Mouse (Mus musculus) myocyte (in vitro differentiated cells): Measurements from ENCODE around the gene Tlr12. TPM values are rescaled to one million over a fixed set of nuclear protein-coding genes. Genes with fewer than 3 reads are reported as not detected.
A peak's percentile ranks its signal among the peaks of the same experiment; 100 is the strongest.
"Not testable (repeated sequence)": the region's sequence is repeated elsewhere in the genome, so short reads cannot be mapped to it uniquely, and the experiment has no call there.

ENCODE experiments used
- H3K27me3 ChIP-seq: one replicate; pipeline ENCODE4 v1.6.1; 2011; ENCODE audit not compliant: control insufficient read depth, insufficient read depth, insufficient read length
- H3K36me3 ChIP-seq: one replicate; pipeline ENCODE4 v1.6.1; 2011; ENCODE audit not compliant: control insufficient read depth, insufficient read depth
- H3K4me2 ChIP-seq: one replicate; pipeline ENCODE4 v1.6.1; 2011; ENCODE audit warnings: low read depth, control low read depth
- H3K4me3 ChIP-seq: one replicate; pipeline ENCODE4 v1.5.1; 2011; ENCODE audit warnings: mild to moderate bottlenecking, control low read depth, moderate library complexity
- H3K79me2 ChIP-seq: one replicate; pipeline ENCODE4 v1.6.1; 2011; ENCODE audit not compliant: control insufficient read depth, insufficient read depth
- H3ac ChIP-seq: one replicate; pipeline ENCODE4 v1.6.1; 2011; ENCODE audit not compliant: control insufficient read depth, insufficient read length
- CEBPB ChIP-seq: IDR thresholded peaks from 2 replicates; pipeline ENCODE4 v1.6.1; 2011; ENCODE audit warnings: mild to moderate bottlenecking, moderate library complexity; ENCODE audit not compliant: poor library complexity, insufficient read depth, severe bottlenecking
- E2F4 ChIP-seq: IDR thresholded peaks from one replicate; pipeline ENCODE4 v1.6.1; 2011; ENCODE audit warnings: mild to moderate bottlenecking, control low read depth, moderate library complexity; ENCODE audit not compliant: insufficient read depth
- MYOD1 ChIP-seq, 3 experiments: IDR thresholded peaks; one replicate each; pipeline ENCODE4 v1.6.1; 2011; ENCODE audit warnings: control low read depth in 2 of 3, low read depth in 2 of 3, mild to moderate bottlenecking in 2 of 3, moderate library complexity in 1 of 3; ENCODE audit not compliant: insufficient read length in 2 of 3, control insufficient read depth in 1 of 3
- MYOG ChIP-seq, 3 experiments: IDR thresholded peaks; one replicate each; pipeline ENCODE4 v1.6.1; 2011; ENCODE audit warnings: control low read depth in 2 of 3, low read depth in 2 of 3, mild to moderate bottlenecking in 2 of 3; ENCODE audit not compliant: insufficient read length in 2 of 3, control insufficient read depth in 1 of 3, insufficient read depth in 1 of 3
- POLR2A ChIP-seq: IDR thresholded peaks from one replicate; pipeline ENCODE4 v1.6.1; 2011; ENCODE audit warnings: low read depth, mild to moderate bottlenecking, control low read depth, moderate library complexity; ENCODE audit not compliant: insufficient read length
- POLR2AphosphoS2 ChIP-seq: IDR thresholded peaks from one replicate; pipeline ENCODE4 v1.6.1; 2011; ENCODE audit warnings: low read depth, control low read depth; ENCODE audit not compliant: insufficient read length
- REST ChIP-seq: IDR thresholded peaks from one replicate; pipeline ENCODE4 v1.6.1; 2011; ENCODE audit warnings: mild to moderate bottlenecking, control low read depth, moderate library complexity; ENCODE audit not compliant: insufficient read depth, insufficient read length
- SRF ChIP-seq: IDR thresholded peaks from one replicate; pipeline ENCODE4 v1.6.1; 2011; ENCODE audit warnings: low read depth; ENCODE audit not compliant: control insufficient read depth, insufficient read length
- TCF12 ChIP-seq: IDR thresholded peaks from one replicate; pipeline ENCODE4 v1.6.1; 2011; ENCODE audit warnings: mild to moderate bottlenecking, control low read depth; ENCODE audit not compliant: poor library complexity, insufficient read depth, severe bottlenecking
- TCF3 ChIP-seq: IDR thresholded peaks from one replicate; pipeline ENCODE4 v1.6.1; 2011; ENCODE audit warnings: low read depth, control low read depth; ENCODE audit not compliant: insufficient read length
- USF1 ChIP-seq: IDR thresholded peaks from one replicate; pipeline ENCODE4 v1.6.1; 2011; ENCODE audit warnings: low read depth, mild to moderate bottlenecking, control low read depth, moderate library complexity
- polyA plus RNA-seq: library from polyadenylated mRNA; unstranded; fragments of >200 nt; fragmentation: generic; extraction: Trizol; gene quantifications from one replicate; pipeline ENCODE4 v1.2.1, GENCODE M21; 2012; ENCODE audit warnings: missing spikeins

The Tlr12 gene
- polyA plus RNA-seq = not detected

DNA sequence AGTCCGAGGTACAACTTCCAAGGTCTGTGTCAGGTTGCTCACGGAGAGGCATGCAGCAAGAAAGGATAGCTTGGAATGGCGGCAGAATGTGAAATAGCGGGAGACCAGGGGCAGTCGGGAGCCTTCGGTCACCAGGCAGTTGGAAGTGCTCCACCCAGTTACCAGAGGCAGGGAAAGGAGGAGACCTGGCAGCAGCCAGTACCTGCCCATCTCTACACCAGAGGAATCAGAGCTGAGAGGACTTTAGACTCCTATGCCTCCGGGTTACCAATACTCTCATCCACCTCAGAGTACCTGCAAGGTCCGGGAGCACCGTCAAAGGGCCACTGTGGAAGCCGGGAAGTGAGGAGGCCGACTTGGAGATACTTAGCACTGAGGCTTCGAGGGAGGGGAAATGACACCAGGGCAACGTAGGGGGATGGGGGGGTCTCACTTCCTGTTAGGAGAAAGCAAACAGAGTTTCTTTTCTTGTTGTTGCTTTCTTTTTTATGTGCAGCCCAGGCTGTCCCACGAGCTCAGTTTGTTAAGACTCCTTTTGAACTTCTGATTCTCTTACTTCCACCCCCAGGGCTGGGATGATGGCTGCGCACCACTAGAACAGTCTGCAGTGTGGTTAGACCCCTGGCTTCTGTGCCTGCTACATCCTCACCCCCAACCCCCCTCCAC, at the start of gene Tlr12:
TSS of gene Tlr12 (minus strand) at position 374 of the 666 bp plus-strand sequence.
- Histone ChIP-seq H3K36me3 (no peaks in the 10 kb centered on the region), H3K27me3 (no peaks in the 10 kb centered on the region), H3K4me3 (no peak within 1 kb of the TSS), H3K4me2 (no peak within 1 kb of the TSS), H3ac (no peak within 1 kb of the TSS), H3K79me2 (no peaks in the 10 kb centered on the region)
- no peak for TF ChIP-seq POLR2AphosphoS2
- TF ChIP-seq CEBPB = no peak
- no peak for TF ChIP-seq SRF
- TF ChIP-seq MYOG (IDR thresholded peaks at IDR 0.05; ENCODE audit: control insufficient read depth in 1 of 3, insufficient read depth in 1 of 3, insufficient read length in 2 of 3, low read depth in 2 of 3) = no peak

- not testable (repeated sequence) for H3K36me3 ChIP-seq, H3ac ChIP-seq, H3K27me3 ChIP-seq, H3K79me2 ChIP-seq, H3K4me3 ChIP-seq, H3K4me2 ChIP-seq
Observed at GRCm38 (mm10) chr4:128667195-128667594, 48.8 kb upstream of the Tlr12 start.

DNA sequence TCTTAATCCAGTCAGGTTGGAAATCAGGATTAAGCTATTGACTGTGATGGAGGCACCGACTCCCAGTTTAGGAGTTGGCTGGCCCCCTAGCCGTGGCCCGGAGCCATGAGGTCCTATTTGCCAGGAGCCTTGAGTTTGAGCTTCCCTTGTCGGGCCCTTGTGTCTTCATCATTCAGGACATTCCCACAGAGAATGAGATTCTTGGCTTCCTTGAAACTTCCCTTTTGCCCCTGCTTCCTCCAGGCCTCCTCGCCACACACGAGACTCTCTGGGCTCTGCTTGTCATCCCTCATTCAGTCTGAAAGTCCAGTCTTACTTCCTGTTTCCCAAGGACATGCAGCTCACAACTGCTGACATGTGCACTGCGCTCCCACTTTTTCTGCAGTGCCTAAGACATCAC, 47.9 kb upstream of the Tlr12 start:
- H3K27me3 ChIP-seq, H3K4me2 ChIP-seq: not testable (repeated sequence)

GRCm38 (mm10) chr4:128664002-128664401, 45.6 kb upstream of the Tlr12 start:
- Histone ChIP-seq H3K79me2 (peaks cover 7% of the 10 kb centered on the region), H3K27me3 (no peaks in the 10 kb centered on the region), H3K36me3 (no peaks in the 10 kb centered on the region), H3ac (no peak overlapping the region), H3K4me2 (no peak overlapping the region), H3K4me3 (no peak overlapping the region)
- TF ChIP-seq REST = no peak
- TF ChIP-seq MYOD1 (IDR thresholded peaks at IDR 0.05; ENCODE audit: control insufficient read depth in 1 of 3, insufficient read length in 2 of 3, low read depth in 2 of 3) = no peak

More for the DNA sequence above, 47.9 kb upstream of the Tlr12 start:
- not testable (repeated sequence) for H3K4me3 ChIP-seq, H3ac ChIP-seq, H3K79me2 ChIP-seq, H3K36me3 ChIP-seq

DNA sequence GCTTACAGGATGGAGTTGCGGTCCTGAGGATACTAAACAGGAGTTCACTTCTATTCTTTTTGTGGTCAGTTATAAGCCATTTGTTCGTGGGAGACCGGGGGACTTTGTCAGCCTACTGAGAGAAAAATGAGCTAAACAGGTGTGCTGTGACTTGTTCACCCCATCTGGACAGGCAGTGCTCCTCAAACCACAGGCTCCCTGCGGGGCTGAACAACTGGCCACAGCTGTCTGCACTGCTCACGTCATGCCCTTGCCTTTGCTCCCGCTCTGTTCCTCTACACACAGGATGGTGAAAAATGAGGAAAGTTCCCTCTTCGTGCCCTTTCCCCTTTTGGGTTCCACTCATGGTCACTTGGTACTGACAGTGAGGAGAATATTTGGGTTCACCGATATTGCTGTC, 42.6 kb upstream of the Tlr12 start:
- H3K4me3 ChIP-seq = no peak overlapping the region
- no peaks in the 10 kb centered on the region for H3K36me3 ChIP-seq
- H3ac ChIP-seq = no peak overlapping the region
- no peaks in the 10 kb centered on the region for H3K27me3 ChIP-seq
- peak; percentile 68 for TF ChIP-seq TCF12
- TF ChIP-seq MYOD1 (IDR thresholded peaks at IDR 0.05; ENCODE audit: control insufficient read depth in 1 of 3, insufficient read length in 2 of 3, low read depth in 2 of 3) = peak in 2 of 3 experiments; percentile 97 to 99
- peak in 2 of 3 experiments; percentile 96 to 97 for TF ChIP-seq MYOG (IDR thresholded peaks at IDR 0.05; ENCODE audit: control insufficient read depth in 1 of 3, insufficient read depth in 1 of 3, insufficient read length in 2 of 3, low read depth in 2 of 3)
- TF ChIP-seq POLR2A = no peak
- TF ChIP-seq TCF3 = peak; percentile 72
- H3K4me2 ChIP-seq = peak overlapping the region; percentile 35
- H3K79me2 ChIP-seq = peaks cover 7% of the 10 kb centered on the region

DNA sequence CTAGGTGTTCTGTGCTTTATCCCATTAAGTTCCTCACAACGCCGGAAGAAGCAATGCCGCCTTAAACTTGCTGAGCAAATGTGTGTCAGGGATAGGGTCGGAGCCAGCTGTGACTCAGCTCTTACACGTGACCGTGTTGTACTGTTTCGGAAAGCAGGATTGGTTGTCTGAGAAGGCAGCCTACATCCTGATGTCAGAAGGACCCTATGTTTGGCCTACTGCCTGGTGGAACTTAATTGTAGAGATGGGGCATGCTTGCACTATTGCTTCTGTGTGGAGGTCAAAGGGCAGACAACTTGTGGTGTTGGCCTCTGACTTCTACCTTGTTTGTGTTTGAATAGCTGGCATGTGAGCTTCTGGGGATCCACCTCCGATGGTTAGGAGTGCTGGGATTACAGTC, 41.8 kb upstream of the Tlr12 start:
- Histone ChIP-seq H3K27me3 (no peaks in the 10 kb centered on the region), H3K36me3 (no peaks in the 10 kb centered on the region), H3ac (no peak overlapping the region), H3K4me3 (no peak overlapping the region), H3K4me2 (no peak overlapping the region), H3K79me2 (peaks cover 7% of the 10 kb centered on the region)
- TF ChIP-seq TCF12 = no peak
- TF ChIP-seq MYOD1 (IDR thresholded peaks at IDR 0.05; ENCODE audit: control insufficient read depth in 1 of 3, insufficient read length in 2 of 3, low read depth in 2 of 3) = no peak
- TF ChIP-seq USF1 = peak; percentile 57
- TF ChIP-seq CEBPB = no peak
- no peak for TF ChIP-seq E2F4
- no peak for TF ChIP-seq SRF
